Mouse (Mus musculus) urinary bladder, adult 2 months (tissue): ENCODE data around the gene Fam221b. TPM values are rescaled to one million over a fixed set of nuclear protein-coding genes. Genes with fewer than 3 reads are reported as not detected.

Experiments used
- DNase-seq: peaks from one replicate; pipeline ENCODE4 v3.0.0; 2022; ENCODE audit warnings: low spot score
- polyA plus RNA-seq: library from polyadenylated mRNA; depleted of rRNA; stranded (reverse); fragments of >200 nt; gene quantifications from 2 replicates; pipeline ENCODE4 v1.2.3, GENCODE M21; 2012

The Fam221b gene
- polyA plus RNA-seq, 1 experiment = 0.51 TPM

DNA sequence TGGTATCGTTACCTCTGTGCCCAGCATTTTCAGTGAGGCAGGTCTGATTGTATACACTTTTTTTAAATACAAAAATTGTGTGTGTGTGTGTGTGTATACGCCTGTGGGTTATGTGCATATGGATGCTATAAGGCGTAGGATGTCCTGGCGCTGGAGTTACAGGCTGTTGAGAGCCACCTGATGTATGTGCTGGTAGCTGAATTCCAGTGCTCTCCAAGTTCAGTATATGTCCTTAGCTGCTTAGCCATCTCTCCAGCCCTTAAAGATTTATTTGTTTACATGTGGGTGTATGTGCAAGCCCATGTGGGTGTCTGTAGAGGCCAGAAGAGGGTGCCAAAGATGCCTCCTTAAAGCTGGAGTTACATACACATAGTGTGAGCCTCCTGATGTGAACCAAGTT lies 11.8 kb downstream of the Fam221b start:
- DNase-seq = no peak

DNA sequence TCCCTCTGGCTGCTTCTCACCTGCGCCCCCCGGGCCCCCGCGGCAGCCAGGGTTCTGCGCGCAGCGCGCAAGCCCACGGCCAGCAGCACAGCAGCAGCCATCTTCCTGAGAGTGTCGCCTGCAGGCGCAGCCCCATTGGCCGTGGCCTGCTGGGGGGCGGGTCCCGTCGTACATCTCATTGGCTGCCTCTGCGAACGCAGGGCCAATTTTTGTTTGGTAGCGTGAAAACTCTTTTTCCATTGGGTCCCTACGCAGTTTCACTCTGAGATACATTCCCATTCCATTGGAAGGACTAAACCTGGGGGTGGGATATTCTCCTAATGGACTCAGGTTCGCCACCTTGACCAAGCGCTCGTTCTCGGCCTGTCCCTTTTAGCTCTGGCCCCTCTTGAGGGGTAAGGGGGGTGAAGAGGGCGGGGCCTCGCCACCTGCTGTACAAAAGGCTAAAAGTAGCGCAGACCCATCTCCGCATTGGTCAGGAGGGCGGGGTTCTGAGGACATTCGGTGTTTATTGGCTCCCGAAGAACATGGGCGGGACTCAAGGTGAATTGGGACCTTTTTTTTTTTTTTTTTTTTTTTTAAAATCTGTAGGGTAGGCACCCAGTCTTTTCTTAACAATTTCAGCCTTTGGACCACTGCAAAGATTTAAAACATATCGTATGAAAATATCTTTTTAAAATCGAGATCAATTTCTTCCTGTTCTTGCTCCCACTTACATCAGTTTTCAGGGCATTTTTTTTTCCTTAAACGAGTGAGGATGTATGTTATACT lies 12.4 kb downstream of the Fam221b start, which contains the start of gene Hint2:
Hint2 (minus strand) TSS at position 128 of the 771 bp plus-strand sequence.
- DNase-seq = peak; percentile 80

GRCm38 (mm10) chr4:43655656-43656338 lies 13.1 kb downstream of the Fam221b start:
- DNase-seq = no peak

- no peak for DNase-seq
Observed at GRCm38 (mm10) chr4:43653161-43654015, 15.6 kb downstream of the Fam221b start, which contains the start of gene Spag8. TSS of gene Spag8 (minus strand) at chr4:43653594.

DNA sequence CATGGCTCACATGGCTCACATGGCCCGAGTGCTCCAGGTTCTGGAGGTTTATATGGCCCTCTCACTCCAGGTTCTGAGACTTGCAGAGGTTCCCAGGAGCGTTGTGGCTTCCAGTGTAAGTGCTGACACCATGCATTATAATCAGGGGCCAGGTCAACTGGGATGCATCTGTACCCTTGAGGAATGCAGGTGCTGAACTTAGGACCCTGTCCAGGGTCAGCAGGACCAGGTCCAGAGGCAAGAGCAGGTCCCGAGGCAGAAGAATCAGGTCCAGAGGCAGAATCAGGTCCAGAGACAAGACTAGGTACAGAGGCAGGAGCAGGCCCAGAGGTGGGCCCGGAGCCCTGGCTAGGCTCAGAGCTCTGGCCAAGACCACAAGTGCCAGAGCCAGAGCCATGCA lies 16.2 kb downstream of the Fam221b start:
- no peak for DNase-seq

DNA sequence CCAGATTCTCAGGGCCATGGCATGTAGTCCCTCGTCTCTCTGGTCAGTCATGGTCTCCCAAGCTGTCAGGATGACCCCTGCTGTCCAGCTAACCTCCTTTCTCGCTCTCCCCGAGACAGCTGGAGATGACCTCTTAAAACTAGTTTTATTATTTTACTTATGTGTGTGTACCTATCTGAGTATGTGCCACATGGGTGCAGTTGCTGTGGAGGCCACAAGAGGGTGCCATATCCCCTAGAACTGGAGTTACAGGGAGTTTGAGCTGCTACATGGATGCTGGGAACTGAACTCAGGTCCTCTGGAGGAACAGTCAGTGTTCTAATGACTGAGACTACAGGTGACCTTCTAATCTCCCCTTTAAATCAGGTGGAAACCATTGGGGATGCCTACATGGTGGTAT lies 19.2 kb downstream of the Fam221b start:
- no peak for DNase-seq

DNA sequence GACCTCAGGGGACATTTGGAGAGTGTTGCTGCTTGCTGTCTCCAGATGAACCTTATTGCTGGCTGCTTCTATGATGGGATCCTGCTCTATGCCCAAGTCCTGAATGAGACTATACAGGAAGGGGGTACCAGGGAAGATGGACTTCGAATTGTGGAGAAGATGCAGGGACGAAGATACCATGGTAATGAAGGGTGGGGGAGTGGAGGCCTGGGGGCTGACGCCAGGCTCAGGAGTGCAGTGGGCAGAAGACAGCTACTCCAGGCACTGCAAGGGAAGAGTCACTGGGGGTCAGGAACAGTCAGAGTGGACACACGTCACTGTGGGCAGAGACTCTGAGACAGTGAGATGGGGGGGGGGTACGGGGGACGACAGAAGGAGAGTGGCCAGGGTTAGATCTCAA lies 28.5 kb downstream of the Fam221b start:
- DNase-seq = no peak

DNA sequence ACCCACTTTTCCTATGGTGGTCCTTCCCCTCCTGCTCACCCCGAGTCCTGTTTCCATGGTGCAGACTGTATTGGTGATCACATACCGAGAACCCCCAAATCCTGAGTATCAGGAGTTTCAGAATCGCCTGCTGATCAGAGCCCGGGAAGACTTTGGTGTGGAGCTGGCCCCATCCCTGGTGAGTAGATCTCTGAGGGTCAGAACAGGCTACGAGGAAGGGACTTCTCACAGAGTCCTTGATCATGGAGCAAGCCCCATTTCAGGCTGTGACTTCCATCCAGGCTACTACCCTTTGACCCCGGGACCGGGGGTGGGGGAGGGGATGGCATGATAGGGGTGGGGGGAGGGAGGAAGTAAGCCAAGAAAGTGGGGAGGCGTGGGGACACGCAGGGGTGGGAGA lies 28.9 kb downstream of the Fam221b start:
- DNase-seq = peak; percentile 13

DNA sequence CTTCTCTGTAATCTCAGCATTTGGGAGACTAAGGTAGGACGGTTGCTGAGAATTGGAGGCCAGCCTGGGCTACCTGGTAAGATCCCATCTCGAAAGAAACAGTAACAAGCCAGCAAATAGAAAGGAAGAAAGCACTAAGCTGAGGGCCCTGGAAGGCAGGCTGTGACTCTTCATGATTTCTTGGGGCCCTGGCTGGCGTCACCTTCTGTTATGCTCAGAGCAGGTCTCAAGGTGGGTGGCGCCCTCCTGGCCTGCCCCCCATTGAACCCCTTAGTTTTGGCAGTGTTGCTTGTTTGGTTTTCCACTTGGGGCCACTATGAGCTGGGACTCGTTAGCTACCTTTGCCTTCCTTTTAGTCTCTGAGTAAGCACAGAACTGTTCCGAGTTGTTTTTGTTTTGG lies 32.2 kb downstream of the Fam221b start:
- peak; percentile 15 for DNase-seq

GRCm38 (mm10) chr4:43634621-43635374 lies 34.1 kb downstream of the Fam221b start:
- DNase-seq = peak; percentile 9

GRCm38 (mm10) chr4:43633736-43634135 lies 35.2 kb downstream of the Fam221b start:
- DNase-seq = peak; percentile 5

DNA sequence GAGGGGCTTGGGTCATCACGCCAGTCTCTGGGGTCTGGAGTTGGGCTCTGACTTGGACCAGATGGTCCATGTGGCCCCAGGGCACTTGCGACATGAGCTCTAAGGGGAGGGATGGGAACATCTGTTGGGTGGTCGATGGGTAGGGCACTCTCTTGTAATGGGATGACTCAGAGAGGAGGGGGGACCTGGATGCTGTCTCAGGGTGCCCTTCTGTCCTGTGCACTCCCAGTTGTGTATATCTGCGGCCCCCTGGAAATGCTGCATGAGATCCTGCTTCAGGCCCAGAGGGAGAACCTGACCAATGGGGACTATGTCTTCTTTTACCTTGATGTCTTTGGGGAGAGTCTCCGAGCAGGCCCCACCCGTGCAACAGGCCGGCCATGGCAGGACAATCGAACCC lies 35.6 kb downstream of the Fam221b start:
- no peak for DNase-seq

GRCm38 (mm10) chr4:43631956-43632920 lies 36.7 kb downstream of the Fam221b start:
- peak; percentile 30 for DNase-seq

DNA sequence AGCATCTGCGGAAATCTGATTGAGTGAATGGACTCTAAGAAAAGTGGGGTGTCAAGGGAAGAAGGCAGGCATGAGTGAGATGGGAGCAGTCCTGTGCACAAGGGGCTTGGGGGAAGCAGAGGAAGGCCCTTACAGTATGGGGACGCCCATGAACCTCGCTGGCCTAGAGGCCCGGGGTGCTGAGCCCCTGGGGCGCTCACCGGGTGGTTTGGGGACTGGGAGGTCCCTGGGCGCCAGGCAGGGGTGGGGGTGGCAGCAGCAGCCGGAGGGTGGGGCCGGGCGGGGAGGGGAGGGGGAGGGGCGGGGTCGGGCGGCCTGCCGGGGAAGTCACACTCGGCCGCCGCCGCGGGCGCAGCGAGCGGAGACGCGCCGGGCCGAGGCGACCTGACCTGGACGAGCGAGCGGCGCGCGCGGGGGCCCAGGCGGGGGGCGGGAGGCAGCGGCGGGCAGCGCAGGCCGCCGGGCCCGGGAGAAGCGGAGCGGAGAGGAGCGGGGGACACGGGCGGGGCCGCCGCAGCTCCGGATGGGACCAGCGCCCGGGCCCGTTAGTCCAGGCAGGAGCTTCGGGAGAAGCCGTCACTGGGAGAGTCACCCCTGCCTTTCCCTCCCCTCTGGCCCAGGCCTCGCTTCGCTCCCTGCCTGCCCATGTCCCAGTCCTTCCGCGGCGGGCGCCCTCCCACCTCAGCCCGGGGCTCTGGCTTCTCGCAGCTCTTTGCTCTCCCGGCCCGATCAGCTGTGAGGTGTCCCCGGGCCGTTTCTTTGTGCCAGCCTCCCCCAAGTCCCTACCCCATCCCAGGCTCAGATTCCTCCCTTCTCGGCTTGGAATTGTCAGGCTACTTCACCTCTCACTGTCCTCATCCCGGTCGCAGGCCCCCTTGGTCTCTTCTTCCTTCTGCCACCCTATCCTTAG lies 37.6 kb downstream of the Fam221b start, which contains the start of gene Npr2:
Npr2 (plus strand) TSS at position 890 of the 910 bp plus-strand sequence.
- peak; percentile 41 for DNase-seq

DNA sequence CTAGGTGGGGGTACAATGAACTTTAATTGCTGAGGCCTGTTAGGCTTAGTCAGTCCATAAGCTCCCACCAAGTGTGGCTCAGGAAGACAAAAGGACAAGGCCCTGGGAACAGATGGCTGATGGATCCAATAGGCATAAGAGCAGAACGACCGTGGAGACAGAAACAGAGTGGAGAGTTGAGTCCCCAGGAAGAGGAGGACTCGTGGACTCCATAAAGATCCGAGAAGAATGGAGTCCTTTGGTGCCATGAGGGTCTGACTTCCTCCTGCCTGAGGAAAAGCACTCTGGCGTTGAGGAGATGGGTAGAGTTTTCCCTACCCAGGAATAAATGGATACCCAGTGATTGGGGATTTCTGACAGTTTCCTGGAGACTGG lies 38.3 kb downstream of the Fam221b start:
- no peak for DNase-seq

- DNase-seq = peak; percentile 26
Observed at GRCm38 (mm10) chr4:43630030-43630581, 38.8 kb downstream of the Fam221b start.

GRCm38 (mm10) chr4:43629106-43629817 lies 39.7 kb downstream of the Fam221b start:
- peak; percentile 11 for DNase-seq

GRCm38 (mm10) chr4:43620146-43620778 lies 48.7 kb downstream of the Fam221b start:
- DNase-seq = peak; percentile 3
